Mouse (Mus musculus) natural killer cell, adult 2 months (primary cell): ENCODE results near the gene Prss16.

Source experiments
- DNase-seq, 2 experiments: peaks; one replicate each; pipeline ENCODE4 v3.0.0; 2022; ENCODE audit warnings: low spot score in 2 of 2

Prss16 gene

GRCm38 (mm10) chr13:22036149-22036956, 26.8 kb upstream of the Prss16 start:
- no peak for DNase-seq

GRCm38 (mm10) chr13:22035267-22036148, 26.0 kb upstream of the Prss16 start, which contains the start of the genes Hist1h2ah and Hist1h2bk:
Gene Hist1h2ah, minus strand, starts transcription at chr13:22035568.
Gene Hist1h2bk, plus strand, starts transcription at chr13:22035870.
- peak; percentile 82 to 83 for DNase-seq

DNA sequence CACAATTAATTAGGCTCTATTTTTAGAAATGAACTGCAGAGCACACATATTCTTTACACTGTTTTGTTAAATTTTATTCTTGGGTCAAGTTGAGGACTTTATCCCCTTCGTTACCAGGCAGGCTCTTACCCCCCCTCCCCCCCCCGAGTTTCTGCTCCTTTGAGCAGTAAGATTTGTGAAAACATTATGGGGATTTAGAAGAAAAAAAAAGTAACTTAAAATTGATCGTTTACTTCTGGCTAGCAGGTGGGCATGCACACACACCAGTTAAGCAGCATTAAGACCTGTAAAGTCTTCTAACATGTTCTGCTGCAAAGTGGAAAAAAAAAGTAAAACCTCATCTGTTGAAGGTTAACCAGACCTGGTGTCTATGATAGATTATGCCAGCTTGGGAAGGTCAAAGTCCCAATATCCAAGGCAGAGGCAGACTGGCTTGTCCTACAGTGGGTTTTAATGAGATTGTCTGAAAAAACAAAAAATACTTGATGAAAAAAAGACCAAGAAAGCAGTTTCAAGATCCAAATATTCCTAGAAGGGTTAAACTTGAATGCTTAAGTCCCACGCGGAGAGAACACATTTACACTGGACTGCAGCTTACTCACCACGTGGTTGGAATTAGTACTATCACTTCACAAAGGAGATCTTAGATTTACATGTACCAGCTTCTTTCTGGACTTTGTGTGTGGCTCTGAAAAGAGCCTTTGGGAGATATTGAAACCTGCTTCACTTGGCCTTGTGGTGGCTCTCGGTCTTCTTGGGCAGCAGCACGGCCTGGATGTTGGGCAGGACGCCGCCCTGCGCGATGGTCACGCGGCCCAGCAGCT, 25.1 kb upstream of the Prss16 start:
- no peak for DNase-seq

DNA sequence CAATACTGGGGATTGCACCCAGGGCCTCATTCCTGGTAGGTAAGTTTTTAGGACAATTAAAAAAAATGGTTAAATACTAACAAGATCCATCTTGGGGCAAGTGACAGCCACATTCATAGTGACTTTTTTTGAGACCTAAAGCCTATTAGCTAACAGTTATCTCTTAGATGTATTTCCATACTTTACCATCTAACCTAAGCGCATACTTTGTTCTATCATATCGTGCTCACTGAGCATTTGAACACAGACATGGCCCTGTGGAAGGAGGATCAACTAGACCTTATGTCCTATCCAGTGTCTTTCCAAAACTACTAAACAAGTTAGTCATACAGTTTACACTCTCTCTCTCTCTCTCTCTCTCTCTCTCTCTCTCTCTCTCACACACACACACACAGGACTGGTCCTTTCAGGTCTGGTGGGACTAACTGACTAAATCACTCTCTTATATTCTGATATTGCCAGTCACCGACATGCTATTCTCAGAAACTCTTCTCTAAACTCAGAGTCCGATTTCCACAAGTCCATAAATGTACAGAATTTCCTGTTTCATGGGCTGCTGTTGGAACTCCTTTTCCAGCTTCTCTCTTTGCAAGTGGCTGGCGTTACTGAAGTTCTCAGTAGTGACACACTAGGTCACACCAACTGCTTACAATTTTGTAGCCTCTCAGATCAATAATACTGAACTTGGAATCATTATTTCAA, 24.4 kb upstream of the Prss16 start:
- no peak for DNase-seq

DNA sequence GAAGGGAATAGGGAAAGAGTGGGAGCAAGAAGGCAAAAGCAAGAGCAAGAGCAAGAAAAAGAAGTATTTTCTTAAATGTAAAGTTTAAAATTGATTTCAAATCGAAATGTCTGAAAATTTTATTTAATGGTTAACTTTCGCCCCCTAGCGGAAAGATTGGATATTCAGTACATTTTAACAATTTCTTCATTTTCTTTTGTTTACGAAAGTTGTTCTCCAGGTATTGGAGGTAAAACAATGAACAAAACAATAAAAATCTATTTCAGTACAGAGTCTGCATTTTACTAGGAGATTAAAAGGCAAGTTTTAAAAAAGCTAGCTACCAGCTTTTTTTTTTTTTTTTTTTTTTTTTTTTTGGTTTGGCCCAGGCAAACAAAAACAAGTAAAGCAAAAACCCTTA, 21.0 kb upstream of the Prss16 start:
- DNase-seq: no peak

- DNase-seq: no peak
These were observed 20.4 kb upstream of the Prss16 start for GRCm38 (mm10) chr13:22029928-22030327.

GRCm38 (mm10) chr13:22028673-22029460, 19.3 kb upstream of the Prss16 start:
- peak; percentile 95 to 96 for DNase-seq

DNA sequence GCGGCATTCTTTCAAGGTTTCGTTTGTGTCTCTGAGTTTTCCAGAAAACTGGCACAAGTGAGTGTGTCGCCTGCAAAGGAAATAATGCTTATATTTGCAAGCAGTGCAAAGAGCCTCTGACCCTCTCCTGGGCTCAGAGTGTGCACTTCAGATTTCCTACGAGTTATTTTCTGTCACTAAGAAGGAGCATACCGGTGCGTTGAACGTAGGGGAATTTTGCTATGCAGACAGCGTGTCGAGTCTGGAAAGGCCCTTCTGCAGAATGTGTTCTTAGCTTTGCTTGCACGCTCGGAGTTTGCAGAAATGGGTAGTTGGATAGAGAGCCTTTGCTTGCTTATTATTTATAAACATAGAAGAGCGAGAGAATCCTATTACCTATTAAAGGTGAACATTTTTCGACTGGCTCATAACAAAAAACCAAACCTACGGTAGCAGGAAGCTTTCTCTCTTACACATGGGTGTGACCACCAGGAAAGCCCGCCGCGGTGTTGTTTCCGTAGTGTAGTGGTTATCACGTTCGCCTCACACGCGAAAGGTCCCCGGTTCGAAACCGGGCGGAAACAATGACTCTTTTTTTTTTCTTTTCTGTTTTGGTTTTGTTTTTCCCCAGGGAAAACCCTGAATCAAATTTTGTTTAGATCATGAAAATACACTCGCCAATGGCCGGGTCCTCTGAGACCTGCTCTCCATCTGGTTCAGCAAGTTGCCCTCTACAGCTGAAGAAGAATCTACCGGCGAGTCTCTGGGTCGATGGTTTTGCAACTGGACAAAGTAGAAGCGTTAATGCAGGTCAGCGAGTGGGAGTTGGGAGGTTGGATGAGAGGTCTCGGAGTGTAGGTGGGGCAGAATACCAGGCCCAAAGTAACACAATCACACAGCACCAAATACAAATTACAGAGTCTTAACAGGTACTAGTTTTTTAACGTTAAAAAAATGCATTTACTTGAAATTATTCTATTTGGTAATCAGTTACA, 16.8 kb upstream of the Prss16 start:
- DNase-seq: peak; percentile 83 to 88

GRCm38 (mm10) chr13:22022241-22022640, 12.7 kb upstream of the Prss16 start:
- peak; percentile 75 to 83 for DNase-seq

- DNase-seq: no peak
These were observed 12.0 kb upstream of the Prss16 start for GRCm38 (mm10) chr13:22021581-22021980.

GRCm38 (mm10) chr13:22020901-22021339, 11.4 kb upstream of the Prss16 start:
- DNase-seq: peak; percentile 65 to 66

GRCm38 (mm10) chr13:22019934-22020835, 10.6 kb upstream of the Prss16 start:
- DNase-seq: peak; percentile 39 to 51

GRCm38 (mm10) chr13:22015479-22016450, 6.2 kb upstream of the Prss16 start:
- peak; percentile 92 for DNase-seq

DNA sequence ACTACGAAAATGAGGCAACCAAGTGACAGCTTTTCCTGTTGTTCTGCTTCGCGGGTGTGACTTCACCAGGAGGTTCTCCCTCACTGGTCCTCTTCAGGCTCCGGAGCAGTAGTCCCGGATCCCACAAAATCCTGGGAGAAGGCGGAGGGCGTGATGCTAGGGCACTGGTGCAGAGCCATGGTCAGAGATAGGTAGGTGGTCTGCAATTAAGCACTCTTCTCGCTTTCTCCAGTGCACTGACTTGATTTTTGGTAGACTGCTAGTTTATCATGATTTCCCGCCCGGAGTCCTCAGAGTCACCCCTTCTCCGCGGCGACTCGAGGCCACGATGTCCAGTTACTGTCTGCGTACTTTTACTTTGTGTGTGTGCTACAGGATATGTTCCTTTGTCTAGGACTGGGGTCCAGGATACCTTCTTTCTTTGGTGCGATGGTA, 4.9 kb upstream of the Prss16 start:
- no peak for DNase-seq

DNA sequence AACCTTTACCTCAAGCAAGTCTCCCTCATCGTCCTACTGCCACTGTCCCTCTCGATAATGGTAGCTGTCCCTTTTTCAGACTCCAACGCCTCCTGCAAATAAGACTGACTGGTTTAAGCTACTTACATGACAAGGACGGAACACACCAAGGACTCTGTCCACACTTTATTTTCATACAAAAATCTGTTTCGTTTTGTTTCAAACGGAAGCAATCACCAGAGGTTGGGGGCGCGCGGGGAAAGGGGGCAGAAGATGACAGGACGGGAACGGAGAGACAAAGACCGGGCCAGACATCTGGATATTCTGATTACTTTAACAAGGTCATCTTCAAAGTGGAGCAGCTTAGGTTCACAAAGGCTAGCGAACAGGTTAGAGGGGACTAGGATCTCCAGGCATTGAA, 4.2 kb upstream of the Prss16 start:
- DNase-seq: no peak

- no peak for DNase-seq
These were observed 835 bp downstream of the Prss16 start for GRCm38 (mm10) chr13:22008707-22009106.

DNA sequence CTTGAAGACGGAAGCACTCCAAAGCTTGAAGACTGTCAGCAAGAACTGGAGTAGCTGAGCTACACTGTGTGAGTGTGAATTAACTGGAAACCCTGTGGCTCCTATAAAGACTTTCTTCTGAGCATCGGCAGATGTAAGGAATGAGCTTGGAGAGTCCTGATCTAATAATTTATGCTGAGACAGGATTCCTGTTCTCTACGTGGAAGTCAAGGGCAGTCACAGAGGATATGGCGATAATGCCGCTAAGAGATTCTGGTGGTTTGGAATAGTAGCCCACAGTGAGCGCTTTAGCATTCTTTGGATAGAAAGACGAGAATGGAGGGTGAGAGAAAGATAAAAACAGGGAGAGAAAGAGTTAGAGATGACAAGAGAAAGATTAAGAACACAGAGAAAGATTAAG, 1.7 kb downstream of the Prss16 start:
- no peak for DNase-seq
